ENCODE assay signal across 13 mouse cellular contexts in the genomic region with DNA sequence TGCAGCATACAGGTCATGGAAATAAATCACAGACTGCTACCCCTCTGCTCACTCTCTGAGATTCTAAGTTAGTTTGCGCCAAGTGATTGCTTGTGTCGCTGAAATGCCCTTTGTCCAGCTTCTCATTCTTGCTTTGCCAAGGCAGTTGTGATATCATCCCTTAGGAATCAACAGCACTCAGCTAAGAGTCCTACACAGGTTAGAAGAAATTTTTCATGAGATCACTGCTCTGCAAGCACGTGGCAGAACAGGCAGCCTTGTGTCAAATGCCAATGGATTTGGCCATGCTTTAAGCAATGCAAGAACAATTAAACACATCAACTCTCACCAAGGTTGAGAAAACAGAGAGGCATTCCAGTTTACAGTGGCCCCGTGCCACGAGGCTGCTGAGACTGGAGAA.
A peak's percentile ranks its signal among the peaks of the same experiment; 100 is the strongest.
DNase-seq lines count a peak whose midpoint lies in the region; TF ChIP-seq lines count a peak whose summit lies in the region.
"Had no signal": no experiment of that assay in that cellular context is flagged by ENCODE, and none has a peak within 500 bp of the region (broad histone marks: within the 10 kb centered on the region; RNA-seq: fewer than 3 reads in every experiment).

No protein-coding gene starts in this region.

- TF ChIP-seq POLR2A in lung, adult 2 months (IDR thresholded peaks at IDR 0.05; ENCODE audit: borderline replicate concordance, extremely low read depth, low read depth, low read length): no peak

- TF ChIP-seq CTCF in lung, adult 2 months (IDR thresholded peaks at IDR 0.05; ENCODE audit: insufficient read depth, low read length): no peak

- H3K4me1 ChIP-seq in lung, adult 2 months (ENCODE audit: control insufficient read depth, insufficient read depth, low read length): peaks cover 2% of the 10 kb centered on the region; the same call in 1 of the 2 replicates
- H3K4me1 ChIP-seq: hindbrain, embryonic 15.5 days; midbrain, embryonic 15.5 days had no signal

- no peak overlapping the region for H3K4me3 ChIP-seq in lung, adult 2 months (replicated peaks; ENCODE audit: extremely low read depth, low read depth, low read length)
- H3K4me3 ChIP-seq: heart, embryonic 15.5 days; hindbrain, embryonic 15.5 days; midbrain, embryonic 15.5 days had no signal

- WGBS in lung, adult 2 months: 55% methylated on average over 5 of the region's 5 CpGs

- DNase-seq in heart, adult 18-20 months: peak; percentile 14 to 20
- DNase-seq in heart, adult 8-10 months (ENCODE audit: low spot score): no peak
- DNase-seq in kidney, postnatal 10 days: peak; percentile 6
- DNase-seq in kidney, postnatal 14 days: no peak
- DNase-seq in lung, adult 2 months: peak; percentile 3
- DNase-seq in spleen, postnatal 36 days (ENCODE audit: low spot score in 2 of 2): no peak
- no peak for DNase-seq in T-cell, adult 2 months (ENCODE audit: low spot score)
- DNase-seq: cerebellum, postnatal 14 days; gastrocnemius, postnatal 14 days; thymus, postnatal 25 days had no signal

Comparison
In these comparisons a context has a peak if more than half of its experiments do, and no peak if none do; other contexts are left out.
1. DNase-seq: peak in heart, adult 18-20 months (2 of 2), kidney, postnatal 10 days (single experiment) and lung, adult 2 months (single experiment); none in heart, adult 8-10 months (single experiment), kidney, postnatal 14 days (single experiment), spleen, postnatal 36 days (0 of 2) and T-cell, adult 2 months (single experiment).